In genomic region chr9:68709232-68709631, GRCm38 (mm10) we compare ENCODE assay signal across 19 mouse cellular contexts. TPM values are rescaled to one million over a fixed set of nuclear protein-coding genes. Genes with fewer than 3 reads are reported as not detected.
DNase-seq lines count a peak whose midpoint lies in the region; ATAC-seq and TF ChIP-seq lines count a peak whose summit lies in the region.
"Had no signal": no experiment of that assay in that cellular context is flagged by ENCODE, and none has a peak within 500 bp of the region (broad histone marks: within the 10 kb centered on the region; RNA-seq: fewer than 3 reads in every experiment).

No protein-coding gene starts in this region.

- no peak for TF ChIP-seq CTCF in midbrain, postnatal 0 days (IDR thresholded peaks at IDR 0.05)

- WGBS in hindbrain, embryonic 13.5 days: 58% methylated on average over 8 of the region's 8 CpGs
- 47% methylated on average over 8 of the region's 8 CpGs for WGBS in hindbrain, embryonic 16.5 days
- 57% methylated on average over 8 of the region's 8 CpGs for WGBS in kidney, embryonic 14.5 days
- 49% methylated on average over 8 of the region's 8 CpGs for WGBS in midbrain, postnatal 0 days
- WGBS in midbrain, embryonic 14.5 days: 53% methylated on average over 8 of the region's 8 CpGs

- ATAC-seq in hindbrain, embryonic 13.5 days (ENCODE audit: low FRiP score): no peak
- ATAC-seq in hindbrain, embryonic 16.5 days: no peak
- no peak for ATAC-seq in kidney, embryonic 14.5 days (ENCODE audit: low FRiP score, low TSS enrichment)
- no peak for ATAC-seq in midbrain, postnatal 0 days (ENCODE audit: low FRiP score)
- no peak for ATAC-seq in midbrain, embryonic 14.5 days (ENCODE audit: low FRiP score, low TSS enrichment)
- ATAC-seq: forebrain, embryonic 13.5 days; forebrain, postnatal 0 days had no signal

- H3K9me3 ChIP-seq in hindbrain, embryonic 13.5 days: no peaks in the 10 kb centered on the region
- H3K9me3 ChIP-seq in hindbrain, embryonic 16.5 days (ENCODE audit: control insufficient read depth, low read length): no peaks in the 10 kb centered on the region
- H3K9me3 ChIP-seq in kidney, embryonic 14.5 days (ENCODE audit: control insufficient read depth, low read length): no peaks in the 10 kb centered on the region
- no peaks in the 10 kb centered on the region for H3K9me3 ChIP-seq in midbrain, postnatal 0 days (ENCODE audit: low read length)
- no peaks in the 10 kb centered on the region for H3K9me3 ChIP-seq in midbrain, embryonic 14.5 days (ENCODE audit: control insufficient read depth, low read length)
- H3K9me3 ChIP-seq: embryonic facial prominence, embryonic 10.5 days; forebrain, embryonic 13.5 days; heart, embryonic 12.5 days; hindbrain, embryonic 10.5 days had no signal

- intact Hi-C loops in gastrocnemius, postnatal 36 days (cut with DNase I): no loop called here

- no peaks in the 10 kb centered on the region for H3K36me3 ChIP-seq in hindbrain, embryonic 13.5 days
- H3K36me3 ChIP-seq in hindbrain, embryonic 16.5 days (ENCODE audit: control insufficient read depth, insufficient read depth, low read length): no peaks in the 10 kb centered on the region
- no peaks in the 10 kb centered on the region for H3K36me3 ChIP-seq in kidney, embryonic 14.5 days (ENCODE audit: control insufficient read depth, insufficient read depth, low read length)
- no peaks in the 10 kb centered on the region for H3K36me3 ChIP-seq in midbrain, postnatal 0 days (ENCODE audit: insufficient read depth, low read length)
- H3K36me3 ChIP-seq in midbrain, embryonic 14.5 days (ENCODE audit: control insufficient read depth, insufficient read depth, low read length): no peaks in the 10 kb centered on the region
- H3K36me3 ChIP-seq: embryonic facial prominence, embryonic 10.5 days; heart, embryonic 12.5 days; hindbrain, embryonic 10.5 days had no signal

- H3K27me3 ChIP-seq in hindbrain, embryonic 13.5 days: no peaks in the 10 kb centered on the region
- H3K27me3 ChIP-seq in hindbrain, embryonic 16.5 days (replicated peaks; ENCODE audit: control insufficient read depth, insufficient read depth, low read length): no peaks in the 10 kb centered on the region
- H3K27me3 ChIP-seq in kidney, embryonic 14.5 days (ENCODE audit: control insufficient read depth, insufficient read depth, low read length): no peaks in the 10 kb centered on the region
- H3K27me3 ChIP-seq in midbrain, postnatal 0 days (ENCODE audit: insufficient read depth, low read length): no peaks in the 10 kb centered on the region
- H3K27me3 ChIP-seq in midbrain, embryonic 14.5 days (ENCODE audit: control insufficient read depth, insufficient read depth, low read length): no peaks in the 10 kb centered on the region
- H3K27me3 ChIP-seq: CH12.LX had no signal

- peak; percentile 19 for DNase-seq in kidney, postnatal 10 days
- DNase-seq in midbrain, postnatal 0 days (ENCODE audit: low spot score): peak; percentile 30
- no peak for DNase-seq in midbrain, embryonic 14.5 days
- no peak for DNase-seq in gastrocnemius, postnatal 36 days
- DNase-seq: adrenal gland, adult 2 months; adrenal gland, postnatal 25 days; cerebellum, adult 11 months; cerebellum, adult 8-10 months; cerebellum, postnatal 36 days; forebrain, postnatal 0 days; gastrocnemius, postnatal 14 days had no signal

- H3K4me3 ChIP-seq in hindbrain, embryonic 13.5 days: no peak overlapping the region
- no peak overlapping the region for H3K4me3 ChIP-seq in hindbrain, embryonic 16.5 days (ENCODE audit: low read length)
- H3K4me3 ChIP-seq in kidney, embryonic 14.5 days (ENCODE audit: low read length): no peak overlapping the region
- no peak overlapping the region for H3K4me3 ChIP-seq in midbrain, postnatal 0 days (ENCODE audit: low read depth, low read length)
- H3K4me3 ChIP-seq in midbrain, embryonic 14.5 days (replicated peaks; ENCODE audit: low read depth, low read length): no peak overlapping the region
- H3K4me3 ChIP-seq: embryonic facial prominence, embryonic 10.5 days; forebrain, embryonic 13.5 days; heart, embryonic 12.5 days; hindbrain, embryonic 10.5 days had no signal

- no peak overlapping the region for H3K27ac ChIP-seq in hindbrain, embryonic 13.5 days
- no peak overlapping the region for H3K27ac ChIP-seq in hindbrain, embryonic 16.5 days (ENCODE audit: low read depth, low read length)
- H3K27ac ChIP-seq in kidney, embryonic 14.5 days (ENCODE audit: low read depth, low read length): no peak overlapping the region
- H3K27ac ChIP-seq in midbrain, postnatal 0 days (ENCODE audit: low read depth, low read length): no peak overlapping the region
- no peak overlapping the region for H3K27ac ChIP-seq in midbrain, embryonic 14.5 days (replicated peaks; ENCODE audit: low read depth, low read length)
- H3K27ac ChIP-seq: embryonic facial prominence, embryonic 10.5 days; forebrain, embryonic 13.5 days; hindbrain, embryonic 10.5 days had no signal

- H3K4me1 ChIP-seq in hindbrain, embryonic 13.5 days (replicated peaks): peaks cover 17% of the 10 kb centered on the region
- peaks cover 4% of the 10 kb centered on the region for H3K4me1 ChIP-seq in hindbrain, embryonic 16.5 days (ENCODE audit: control insufficient read depth, insufficient read depth, low read depth, low read length)
- H3K4me1 ChIP-seq in kidney, embryonic 14.5 days (ENCODE audit: control insufficient read depth, insufficient read depth, low read length): no peaks in the 10 kb centered on the region
- H3K4me1 ChIP-seq in midbrain, postnatal 0 days (ENCODE audit: insufficient read depth, low read length): no peaks in the 10 kb centered on the region
- no peaks in the 10 kb centered on the region; the same call in 1 of the 2 replicates for H3K4me1 ChIP-seq in midbrain, embryonic 14.5 days (ENCODE audit: control insufficient read depth, insufficient read depth, low read length)
- H3K4me1 ChIP-seq: forebrain, embryonic 13.5 days; hindbrain, embryonic 10.5 days had no signal

- 0 out of 2 replicates have a peak overlapping the region, but pooled peaks have one; percentile 1 for H3K9ac ChIP-seq in hindbrain, embryonic 13.5 days
- no peak overlapping the region for H3K9ac ChIP-seq in hindbrain, embryonic 16.5 days (ENCODE audit: low read depth, low read length)
- H3K9ac ChIP-seq in kidney, embryonic 14.5 days (ENCODE audit: low read depth, low read length): no peak overlapping the region
- H3K9ac ChIP-seq in midbrain, postnatal 0 days (replicated peaks; ENCODE audit: low read length, poor library complexity, severe bottlenecking): no peak overlapping the region
- no peak overlapping the region for H3K9ac ChIP-seq in midbrain, embryonic 14.5 days (replicated peaks; ENCODE audit: low read length)
- H3K9ac ChIP-seq: forebrain, embryonic 13.5 days; forebrain, postnatal 0 days; heart, embryonic 12.5 days had no signal

- no peak overlapping the region for H3K4me2 ChIP-seq in hindbrain, embryonic 13.5 days
- H3K4me2 ChIP-seq in hindbrain, embryonic 16.5 days (ENCODE audit: low read length): no peak overlapping the region
- no peak overlapping the region for H3K4me2 ChIP-seq in kidney, embryonic 14.5 days (replicated peaks; ENCODE audit: low read depth, low read length)
- no peak overlapping the region for H3K4me2 ChIP-seq in midbrain, postnatal 0 days (ENCODE audit: low read depth, low read length, poor library complexity, severe bottlenecking)
- no peak overlapping the region for H3K4me2 ChIP-seq in midbrain, embryonic 14.5 days (ENCODE audit: low read length)
- H3K4me2 ChIP-seq: forebrain, embryonic 13.5 days; heart, embryonic 12.5 days had no signal

RNA-seq across cellular contexts. Expression of gene Rora, which starts 55.6 kb away (rescaled TPM):
- 18.1 and 25.0 TPM in 2 replicates for polyA plus RNA-seq in hindbrain, embryonic 13.5 days (2015; fragmentation: Nextera tagmentation; extraction: Ambion mirVana)
- polyA plus RNA-seq in hindbrain, embryonic 16.5 days (2015; fragmentation: Nextera tagmentation; extraction: Ambion mirVana): 38.3 and 40.0 TPM in 2 replicates
- polyA plus RNA-seq in kidney, embryonic 14.5 days (2014; fragmentation: Nextera tagmentation; extraction: Ambion mirVana): 6.4 and 7.1 TPM in 2 replicates
- 28.2 and 30.1 TPM in 2 replicates for total RNA-seq in midbrain, postnatal 0 days (2014; rRNA removed)
- polyA plus RNA-seq in midbrain, postnatal 0 days (2015; fragmentation: Nextera tagmentation; extraction: Ambion mirVana): 45.9 and 49.6 TPM in 2 replicates
- 39.1 and 45.7 TPM in 2 replicates for polyA plus RNA-seq in midbrain, embryonic 14.5 days (2014; fragmentation: Nextera tagmentation; extraction: Ambion mirVana)
- total RNA-seq in gastrocnemius, postnatal 36 days (2021): 10 to 100 TPM; 58.8 to 76.8 TPM

Comparison
In these comparisons a context has a peak if more than half of its experiments do, and no peak if none do; other contexts are left out.
1. DNase-seq: peak in kidney, postnatal 10 days (single experiment) and midbrain, postnatal 0 days (single experiment); none in midbrain, embryonic 14.5 days (single experiment) and gastrocnemius, postnatal 36 days (0 of 2).